9 mouse cellular contexts compared by ENCODE assay signal in the genomic region with DNA sequence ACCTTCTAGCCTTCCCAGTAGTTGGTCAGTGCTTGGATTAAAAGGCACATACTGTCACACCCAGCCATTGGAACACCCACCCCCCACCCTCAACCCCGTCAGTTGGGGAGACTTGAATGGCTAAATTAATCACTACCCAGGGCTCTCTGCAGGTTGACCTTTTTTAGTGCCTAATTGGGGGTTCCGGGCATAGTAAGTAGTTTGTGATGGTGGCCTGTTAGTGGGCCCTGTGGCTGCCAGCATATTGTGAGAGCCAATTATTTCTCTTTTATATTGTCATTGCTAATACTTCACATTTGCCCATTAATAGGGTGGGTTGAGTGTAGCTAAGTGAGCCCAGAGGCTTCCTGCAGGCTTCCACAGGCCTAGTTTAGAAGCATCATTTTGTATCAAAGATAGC. TPM values are rescaled to one million over a fixed set of nuclear protein-coding genes. Genes with fewer than 3 reads are reported as not detected.
DNase-seq lines count a peak whose midpoint lies in the region; ATAC-seq and TF ChIP-seq lines count a peak whose summit lies in the region.
"Had no signal": no experiment of that assay in that cellular context is flagged by ENCODE, and none has a peak within 500 bp of the region (broad histone marks: within the 10 kb centered on the region; RNA-seq: fewer than 3 reads in every experiment).

No protein-coding gene starts in this region.

- peaks cover 6 to 8% of the 10 kb centered on the region in 2 experiments for H3K4me1 ChIP-seq in ES-E14 (ENCODE audit: control insufficient read depth in 2 of 2, insufficient read depth in 2 of 2, low read length in 2 of 2, poor library complexity in 1 of 2)
- peaks cover 32% of the 10 kb centered on the region for H3K4me1 ChIP-seq in hindbrain, embryonic 10.5 days (replicated peaks)
- peaks cover 32% of the 10 kb centered on the region for H3K4me1 ChIP-seq in liver, postnatal 0 days (ENCODE audit: insufficient read depth)

- H3K27me3 ChIP-seq in hindbrain, embryonic 10.5 days (ENCODE audit: insufficient read depth, poor library complexity, severe bottlenecking), result no peaks in the 10 kb centered on the region
- no peaks in the 10 kb centered on the region for H3K27me3 ChIP-seq in liver, postnatal 0 days (ENCODE audit: insufficient read depth, low read length)

- no peak for TF ChIP-seq EP300 in liver, postnatal 0 days (IDR thresholded peaks at IDR 0.05; ENCODE audit: low read depth)

- intact Hi-C loops in gastrocnemius, adult 2 months (cut with DNase I), result no loop called here
- intact Hi-C loops in gastrocnemius, postnatal 36 days (cut with DNase I), result no loop called here

- peak overlapping the region; percentile 72 for H3K4me2 ChIP-seq in liver, postnatal 0 days (ENCODE audit: low read depth, low read length)

- peak overlapping the region; percentile 23; the same call in 1 of the 2 replicates for H3K9ac ChIP-seq in ES-E14 (ENCODE audit: insufficient read depth, low read depth, low read length, poor library complexity, severe bottlenecking)
- peak overlapping the region; percentile 39; the same call in 1 of the 2 replicates for H3K9ac ChIP-seq in liver, postnatal 0 days (replicated peaks)

- H3K27ac ChIP-seq in gastrocnemius, adult 2 months, result no peak overlapping the region; the same call in 1 of the 2 replicates
- H3K27ac ChIP-seq in ES-E14 (ENCODE audit: insufficient read depth, low read depth, low read length, poor library complexity, severe bottlenecking), result no peak overlapping the region
- no peak overlapping the region for H3K27ac ChIP-seq in hindbrain, embryonic 10.5 days
- 0 out of 2 replicates have a peak overlapping the region, but pooled peaks have one; percentile 22 for H3K27ac ChIP-seq in liver, postnatal 0 days (ENCODE audit: low read depth)

- H3K4me3 ChIP-seq in gastrocnemius, adult 2 months, result peak overlapping the region; percentile 92
- H3K4me3 ChIP-seq in ES-E14 (ENCODE audit: insufficient read depth in 1 of 2, low read depth in 1 of 2, low read length in 2 of 2, poor library complexity in 1 of 2, severe bottlenecking in 1 of 2), result peak overlapping the region; percentile 13 to 16; a peak in 2 of 4 replicates
- peak overlapping the region; percentile 98 for H3K4me3 ChIP-seq in hindbrain, embryonic 10.5 days
- H3K4me3 ChIP-seq in liver, postnatal 0 days (ENCODE audit: low read depth, low read length), result peak overlapping the region; percentile 81

- DNase-seq in gastrocnemius, adult 2 months, result no peak
- no peak for DNase-seq in gastrocnemius, adult 8-10 months (ENCODE audit: low spot score in 2 of 2)
- no peak for DNase-seq in ES-E14 (ENCODE audit: low read depth, low spot score)
- no peak for DNase-seq in hindbrain, embryonic 10.5 days (ENCODE audit: low spot score)
- DNase-seq in liver, postnatal 0 days, result no peak
- DNase-seq in gastrocnemius, postnatal 36 days, result no peak
- DNase-seq in adrenal gland, adult (ENCODE audit: inconsistent age in 2 of 2, low spot score in 1 of 2), result no peak
- DNase-seq in embryo, embryonic 10.5 days (ENCODE audit: low spot score), result no peak
- DNase-seq: gastrocnemius, postnatal 10 days had no signal

- no peak for ATAC-seq in liver, postnatal 0 days

- no peak for TF ChIP-seq CTCF in gastrocnemius, adult 2 months (IDR thresholded peaks at IDR 0.05)
- TF ChIP-seq CTCF in liver, postnatal 0 days (IDR thresholded peaks at IDR 0.05; ENCODE audit: low read depth), result no peak

- in situ Hi-C loops in ES-E14 (cut with MboI; ENCODE audit: low sequenced_read_pairs in 2 of 2, unreplicated experiment in 2 of 2), result no loop called here

- WGBS in hindbrain, embryonic 10.5 days, result 44% methylated on average over 2 of the region's 2 CpGs
- 69% methylated on average over 2 of the region's 2 CpGs for WGBS in liver, postnatal 0 days (ENCODE audit: insufficient replicate concordance)

- H3K9me3 ChIP-seq in ES-E14 (ENCODE audit: control insufficient read depth, insufficient read depth, low read depth, low read length), result no peaks in the 10 kb centered on the region
- H3K9me3 ChIP-seq in hindbrain, embryonic 10.5 days, result peaks cover 5% of the 10 kb centered on the region; the same call in 1 of the 2 replicates
- H3K9me3 ChIP-seq in liver, postnatal 0 days (ENCODE audit: low read length), result no peaks in the 10 kb centered on the region

- H3K36me3 ChIP-seq in ES-E14 (ENCODE audit: control insufficient read depth, insufficient read depth, low read length, poor library complexity, severe bottlenecking), result peaks cover 1% of the 10 kb centered on the region
- 0 out of 2 replicates have a peak, but pooled peaks cover 7% of the 10 kb centered on the region for H3K36me3 ChIP-seq in hindbrain, embryonic 10.5 days
- no peaks in the 10 kb centered on the region for H3K36me3 ChIP-seq in liver, postnatal 0 days (replicated peaks; ENCODE audit: insufficient read depth, low read length)

TF ChIP-seq in ES-E14, 5 proteins besides CTCF, POLR2A, EP300 and RAD21:
- TF ChIP-seq ZNF384 (IDR thresholded peaks at IDR 0.05; ENCODE audit: low read depth, low read length) (no peak), CHD2 (IDR thresholded peaks at IDR 0.05; ENCODE audit: low read depth, low read length) (no peak), MAFK (IDR thresholded peaks at IDR 0.05; ENCODE audit: insufficient read depth, low read depth, low read length) (no peak), ZC3H11A (IDR thresholded peaks at IDR 0.05; ENCODE audit: borderline replicate concordance, low read depth, low read length) (no peak), HCFC1 (IDR thresholded peaks at IDR 0.05; ENCODE audit: borderline replicate concordance, insufficient read depth, low read length) (no peak)

RNA-seq across cellular contexts. Expression of a gene that starts 2.3 kb away (rescaled TPM):
- total RNA-seq in gastrocnemius, adult 2 months (2021), result 100 to 1,000 TPM; 145 to 152 TPM
- total RNA-seq in gastrocnemius, adult 8-10 months (2022), result 100 to 1,000 TPM; 140 to 152 (median 149) TPM
- total RNA-seq in ES-E14 (2012; rRNA removed), result 210 and 359 TPM in 2 replicates
- 423 and 447 TPM in 2 replicates for polyA plus RNA-seq in hindbrain, embryonic 10.5 days (2016; fragmentation: Nextera tagmentation; extraction: Ambion mirVana)
- 189 and 191 TPM in 2 replicates for polyA plus RNA-seq in liver, postnatal 0 days (2015; fragmentation: Nextera tagmentation; extraction: Ambion mirVana)
- total RNA-seq in gastrocnemius, postnatal 36 days (2021), result 100 to 1,000 TPM; 121 to 134 TPM

Comparison
In these comparisons a context has a peak if more than half of its experiments do, and no peak if none do; other contexts are left out.
1. H3K4me3 ChIP-seq: peak in every context shown above with its lines; median percentile 98 in hindbrain, embryonic 10.5 days; 92 in gastrocnemius, adult 2 months; 81 in liver, postnatal 0 days; 14 in ES-E14.